Mouse (Mus musculus) neural tube, embryonic 11.5 days (tissue): ENCODE measurements around the gene Olfr699. TPM values are rescaled to one million over a fixed set of nuclear protein-coding genes. Genes with fewer than 3 reads are reported as not detected.

Experiments used
- ATAC-seq: fragments of 200-750 bp; cut with Nextera tagmentation; 2 replicates; pipeline ENCODE4 v1.8.0; 2017; ENCODE audit warnings: moderate number of reproducible peaks, mild to moderate bottlenecking, moderate TSS enrichment, moderate library complexity; ENCODE audit not compliant: insufficient read depth, low FRiP score, low TSS enrichment
- DNase-seq: peaks from one replicate; pipeline ENCODE4 v3.0.0-alpha.2; 2015; ENCODE audit warnings: low spot score
- H3K27ac ChIP-seq: fragments of 300-500 bp; sonication (generic); 2 replicates; pipeline ENCODE4 v1.5.1; 2014; ENCODE audit warnings: low read depth, mild to moderate bottlenecking, low read length
- H3K27me3 ChIP-seq: fragments of 300-500 bp; sonication (generic); 2 replicates; pipeline ENCODE4 v1.6.1; 2014; ENCODE audit warnings: mild to moderate bottlenecking, low read length, mixed read lengths; ENCODE audit not compliant: control insufficient read depth, insufficient read depth
- H3K36me3 ChIP-seq: fragments of 300-500 bp; sonication (generic); 2 replicates; pipeline ENCODE4 v1.6.1; 2014; ENCODE audit warnings: mild to moderate bottlenecking, low read length, moderate library complexity, mixed read lengths; ENCODE audit not compliant: control insufficient read depth, insufficient read depth
- H3K4me1 ChIP-seq: fragments of 300-500 bp; sonication (generic); 2 replicates; pipeline ENCODE4 v1.6.1; 2014; ENCODE audit warnings: low read length, mixed read lengths; ENCODE audit not compliant: control insufficient read depth, insufficient read depth
- H3K4me2 ChIP-seq: fragments of 300-500 bp; sonication (generic); 2 replicates; pipeline ENCODE4 v1.6.1; 2014; ENCODE audit warnings: low read depth, mild to moderate bottlenecking, moderate library complexity
- H3K4me3 ChIP-seq: fragments of 300-500 bp; sonication (generic); 2 replicates; pipeline ENCODE4 v1.5.1; 2014; ENCODE audit warnings: low read depth, low read length
- H3K9ac ChIP-seq: fragments of 300-500 bp; sonication (generic); 2 replicates; pipeline ENCODE4 v1.6.1; 2014; ENCODE audit warnings: mild to moderate bottlenecking, low read length
- H3K9me3 ChIP-seq: fragments of 300-500 bp; sonication (generic); 2 replicates; pipeline ENCODE4 v1.6.1; 2016; ENCODE audit warnings: low read length; ENCODE audit not compliant: control insufficient read depth
- WGBS: fragments of 180-500 bp; shearing (Covaris S2); extraction: QIAGEN DNeasy Blood & Tissue Kit; methylation state at CpG from one replicate; pipeline ENCODE4 v1.1.7; 2014; 5-methylcytosine and 5-hydroxymethylcytosine counted together
- polyA plus RNA-seq: library from polyadenylated mRNA; unstranded; fragments of >200 nt; fragmentation: Nextera tagmentation; extraction: Ambion mirVana; gene quantifications from 2 replicates; pipeline ENCODE4 v1.2.1, GENCODE M21; 2014

Gene Olfr699
- polyA plus RNA-seq, 1 experiment from 2014 or later, result not detected

DNA sequence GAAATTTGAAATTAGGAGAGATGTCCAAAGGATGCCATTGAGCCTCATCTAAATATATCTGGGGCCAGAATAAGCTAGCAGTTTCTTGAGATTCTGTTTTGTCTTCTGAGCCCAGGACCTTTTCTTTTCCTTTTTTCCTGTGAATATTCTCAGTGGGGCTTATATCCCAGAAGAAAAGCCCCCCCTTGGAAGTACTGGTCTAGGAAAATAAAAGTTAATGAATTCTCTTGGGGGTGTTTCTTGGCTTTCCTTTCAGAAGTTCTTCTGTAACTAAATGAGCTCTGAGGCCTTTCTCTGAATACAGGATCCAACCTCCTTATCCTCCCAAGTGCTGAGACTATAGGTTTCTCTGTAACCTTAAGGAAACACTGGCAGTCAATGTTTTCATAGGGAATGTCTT is 37.7 kb downstream of the Olfr699 start, which contains the start of gene Olfr698:
Olfr698 (minus strand) TSS at position 101 of the 400 bp plus-strand sequence.
- Histone ChIP-seq H3K27me3 (no peaks in the 10 kb centered on the region), H3K4me3 (no peak within 1 kb of the TSS), H3K9ac (no peak within 1 kb of the TSS), H3K4me1 (no peaks in the 10 kb centered on the region), H3K9me3 (no peaks in the 10 kb centered on the region), H3K36me3 (no peaks in the 10 kb centered on the region), H3K27ac (no peak within 1 kb of the TSS), H3K4me2 (no peak within 1 kb of the TSS)
- ATAC-seq (no peak), DNase-seq (no peak)

DNA sequence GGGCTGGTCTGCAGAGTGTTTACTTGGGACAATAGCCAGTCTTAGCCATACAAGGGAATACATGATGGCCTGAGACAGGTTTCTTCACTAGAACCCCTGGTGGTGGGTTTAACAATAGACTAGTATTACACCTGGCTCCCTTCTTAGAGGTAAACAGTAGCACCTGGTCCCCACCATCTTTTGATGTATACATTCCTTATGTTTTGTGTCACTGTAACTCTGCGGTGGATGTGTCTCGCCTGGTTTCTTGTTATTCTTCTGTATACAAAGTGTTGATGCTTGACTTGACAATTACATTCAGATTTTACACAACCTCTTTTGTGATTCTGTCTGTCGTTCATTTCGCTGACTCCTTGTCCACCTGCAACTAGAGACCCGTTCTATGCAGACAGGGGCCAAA is 47.2 kb downstream of the Olfr699 start:
- no peak overlapping the region for H3K4me2 ChIP-seq
- DNase-seq, result no peak
- WGBS, result 91% methylated on average over 5 of the region's 5 CpGs
- no peaks in the 10 kb centered on the region for H3K36me3 ChIP-seq
- H3K4me1 ChIP-seq, result no peaks in the 10 kb centered on the region
- ATAC-seq, result no peak
- H3K4me3 ChIP-seq, result no peak overlapping the region
- no peaks in the 10 kb centered on the region for H3K27me3 ChIP-seq
- H3K9me3 ChIP-seq, result no peaks in the 10 kb centered on the region
- no peak overlapping the region for H3K9ac ChIP-seq
- no peak overlapping the region for H3K27ac ChIP-seq

DNA sequence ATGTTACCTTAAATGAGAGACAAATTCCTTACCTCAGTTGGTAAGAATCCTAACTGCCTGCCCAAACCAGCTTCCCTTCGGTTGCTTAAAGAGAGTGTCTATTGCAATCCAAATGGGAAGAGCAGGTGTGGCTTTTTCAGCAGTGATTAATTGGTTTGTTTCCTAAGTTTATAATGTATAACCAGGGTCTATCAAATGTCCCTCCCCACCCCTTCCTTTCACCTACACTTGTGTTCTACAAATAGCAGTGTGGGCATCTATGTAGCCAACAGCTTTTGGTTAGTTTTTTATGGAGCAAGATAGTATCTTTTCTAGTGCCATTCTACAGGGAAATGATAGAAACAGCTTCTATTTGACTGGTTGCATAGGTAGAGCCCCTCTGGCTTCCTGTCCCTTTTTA is 50.7 kb downstream of the Olfr699 start, which contains the start of gene Olfr697:
Olfr697 (minus strand) TSS at position 101 of the 400 bp plus-strand sequence.
- Histone ChIP-seq H3K27ac (no peak within 1 kb of the TSS), H3K4me2 (no peak within 1 kb of the TSS), H3K4me1 (no peaks in the 10 kb centered on the region), H3K9me3 (no peaks in the 10 kb centered on the region), H3K36me3 (no peaks in the 10 kb centered on the region), H3K4me3 (no peak within 1 kb of the TSS), H3K27me3 (no peaks in the 10 kb centered on the region), H3K9ac (no peak within 1 kb of the TSS)
- 86% methylated on average over 1 of the region's 1 CpGs for WGBS
- ATAC-seq (no peak), DNase-seq (no peak)

Other genes starting within 250 kb of the Olfr699 start
- not detected in 2 replicates for gene Olfr693, start 112.6 kb downstream of the Olfr699 start, polyA plus RNA-seq
- gene Olfr694, start 101.4 kb downstream of the Olfr699 start, polyA plus RNA-seq, result not detected in 2 replicates
- not detected in 2 replicates for gene Olfr695, start 76.8 kb downstream of the Olfr699 start, polyA plus RNA-seq
- not detected in 2 replicates for gene Olfr697, start 50.8 kb downstream of the Olfr699 start, polyA plus RNA-seq
- not detected in 2 replicates for gene Olfr698, start 37.8 kb downstream of the Olfr699 start, polyA plus RNA-seq
- gene Olfr700, start 15.6 kb upstream of the Olfr699 start, polyA plus RNA-seq, result not detected in 2 replicates
- not detected in 2 replicates for gene Olfr701, start 20.9 kb upstream of the Olfr699 start, polyA plus RNA-seq
- gene Olfr702, start 40.7 kb upstream of the Olfr699 start, polyA plus RNA-seq, result not detected in 2 replicates
- gene Olfr703, start 50.2 kb upstream of the Olfr699 start, polyA plus RNA-seq, result not detected in 2 replicates
- not detected in 2 replicates for gene Olfr704, start 70.0 kb upstream of the Olfr699 start, polyA plus RNA-seq
- gene Olfr705, start 83.7 kb upstream of the Olfr699 start, polyA plus RNA-seq, result not detected in 2 replicates
- not detected in 2 replicates for gene Olfr706, start 95.0 kb upstream of the Olfr699 start, polyA plus RNA-seq
- not detected in 2 replicates for gene Olfr707, start 108.0 kb upstream of the Olfr699 start, polyA plus RNA-seq
- gene Olfr1532-ps1, start 114.8 kb upstream of the Olfr699 start, polyA plus RNA-seq, result not detected in 2 replicates
- not detected in 2 replicates for gene Olfr709-ps1, start 139.0 kb upstream of the Olfr699 start, polyA plus RNA-seq
- gene Olfr710, start 155.1 kb upstream of the Olfr699 start, polyA plus RNA-seq, result not detected in 2 replicates
- gene Olfr6, start 170.7 kb upstream of the Olfr699 start, polyA plus RNA-seq, result not detected in 2 replicates
- not detected in 2 replicates for gene Olfr711, start 182.3 kb upstream of the Olfr699 start, polyA plus RNA-seq
- gene Olfr2, start 212.9 kb upstream of the Olfr699 start, polyA plus RNA-seq, result not detected in 2 replicates
- not detected in 2 replicates for gene Olfr713, start 238.0 kb upstream of the Olfr699 start, polyA plus RNA-seq